Mouse (Mus musculus) T-helper 2 cell (primary cell): Measurements from ENCODE around the gene Trmt6.

Source experiments
- in situ Hi-C: fragments of 300-600 bp; cut with MboI, MseI; formaldehyde crosslinking; loops from one replicate; pipeline ENCODE4 v1.15.1; 2025; ENCODE audit warnings: high pct_unique_total_duplicates

Gene Trmt6

DNA sequence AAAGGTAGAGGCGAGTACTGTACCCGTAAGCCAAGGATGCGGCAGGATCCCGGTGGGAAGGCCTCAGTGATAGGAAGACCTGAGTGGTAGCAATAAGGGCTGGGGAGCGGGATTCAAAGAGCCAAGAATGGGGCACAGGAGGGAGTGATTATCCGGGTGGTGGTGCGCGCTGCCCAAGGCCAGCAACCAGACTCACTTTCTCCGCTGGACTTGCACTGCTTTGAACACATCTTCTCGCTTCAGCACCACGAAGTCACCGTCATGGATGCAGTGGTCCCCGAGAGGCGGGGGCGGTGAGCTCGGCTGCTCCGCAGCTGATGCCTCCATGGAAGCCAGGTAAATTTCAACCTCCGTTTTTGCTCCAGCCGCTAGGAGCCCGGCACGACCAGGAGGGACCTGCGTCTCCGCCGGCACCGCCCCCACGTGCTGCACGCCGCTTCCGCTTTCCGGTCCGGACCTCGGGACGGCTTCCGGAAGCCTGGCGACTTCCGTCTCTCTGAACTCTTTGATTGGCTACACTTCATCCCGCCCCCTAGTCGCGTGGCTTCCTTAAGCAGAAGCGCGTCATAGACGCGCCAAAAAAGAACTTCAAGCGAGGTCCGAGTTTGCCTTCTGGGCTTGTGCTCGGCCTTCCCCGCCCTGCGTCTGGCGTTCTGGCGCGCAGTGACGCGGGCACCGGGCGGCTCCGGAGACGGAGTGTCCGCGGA is at the start of gene Trmt6, which contains the start of gene Mcm8:
Gene Trmt6 (minus strand): TSS at position 448 of the 707 bp plus-strand sequence.
Gene Mcm8 (plus strand): TSS at position 534 of the 707 bp plus-strand sequence.
- in situ Hi-C loops, result no loop called here

DNA sequence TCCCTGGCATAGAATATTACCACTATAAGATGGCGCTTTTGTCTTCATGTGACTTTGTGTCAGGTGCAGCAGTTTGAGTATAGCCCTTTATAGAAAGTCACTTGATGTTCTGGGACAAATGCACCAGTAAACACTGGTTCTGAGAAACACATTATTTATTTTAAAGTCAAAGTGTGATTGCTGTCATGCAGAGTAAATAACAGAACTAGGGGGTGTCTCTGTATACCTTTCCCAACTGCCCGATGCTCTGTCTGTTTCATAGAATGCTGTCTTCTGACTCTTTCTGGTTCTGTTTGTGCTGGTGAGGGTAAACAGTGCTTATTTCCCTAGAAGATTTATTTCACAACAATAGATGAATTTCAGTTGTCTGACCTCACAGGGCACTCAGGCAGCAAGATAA is 47.5 kb upstream of the Trmt6 start:
- in situ Hi-C loops, result no loop called here

DNA sequence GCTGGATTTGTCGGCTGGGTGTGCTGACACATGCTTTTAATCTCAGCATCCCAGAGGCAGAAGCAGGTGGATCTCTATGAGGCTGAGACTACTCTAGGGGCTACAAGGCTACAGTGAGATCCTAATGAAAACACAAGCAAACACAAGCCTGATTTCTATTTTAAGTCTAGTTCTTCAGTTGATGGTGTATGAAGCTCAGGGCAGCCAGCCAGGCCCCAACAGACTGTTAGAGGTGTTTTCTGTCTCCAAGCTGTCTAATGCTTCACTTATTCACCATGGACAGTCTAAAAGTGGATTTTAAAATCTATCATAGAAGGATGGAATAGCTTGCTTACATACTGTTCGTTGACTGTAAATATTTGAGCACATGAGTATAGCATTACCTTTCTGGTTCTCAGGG is 45.6 kb upstream of the Trmt6 start:
- in situ Hi-C loops, result no loop called here

DNA sequence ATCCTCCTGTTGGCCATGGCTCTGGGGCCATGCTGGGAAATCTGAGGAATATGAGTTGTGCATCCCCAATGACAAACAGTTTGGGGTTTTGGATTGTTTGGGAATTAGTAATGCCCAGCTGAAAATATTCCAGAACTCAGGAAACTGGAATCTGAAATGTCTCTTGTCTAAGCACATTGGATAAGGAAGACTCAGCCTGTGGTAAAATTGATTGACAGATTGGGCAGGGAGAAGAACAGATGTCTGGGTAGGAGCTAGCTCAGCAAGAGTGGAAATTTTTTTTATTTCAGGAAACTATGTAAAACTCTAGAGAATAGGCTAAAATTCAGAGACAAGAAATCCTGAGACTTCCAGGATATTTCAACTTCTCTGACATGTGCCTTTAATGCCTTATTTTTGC is 44.6 kb upstream of the Trmt6 start:
- in situ Hi-C loops, result no loop called here

- in situ Hi-C loops, result no loop called here
Measured at GRCm38 (mm10) chr2:132856333-132856732, 40.5 kb upstream of the Trmt6 start.

DNA sequence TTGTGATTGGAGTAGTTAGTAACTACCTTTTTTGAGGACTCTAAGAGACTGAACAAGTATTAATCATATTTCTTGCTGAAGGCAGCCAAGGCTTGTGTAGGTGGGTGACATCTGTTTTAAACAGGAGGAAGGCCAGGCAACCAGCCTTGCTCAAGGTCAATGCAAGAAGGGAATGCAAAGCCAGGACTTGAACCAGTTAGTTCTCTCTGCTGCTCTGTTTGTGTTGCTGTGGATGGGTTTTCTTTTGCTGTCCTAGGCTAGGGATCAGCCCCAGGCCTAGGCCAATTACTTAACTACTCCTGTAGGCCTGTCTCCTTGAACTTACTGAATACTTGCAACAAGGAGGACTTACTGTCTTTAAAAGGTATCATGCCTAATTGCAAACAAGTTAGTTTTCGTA is 37.2 kb upstream of the Trmt6 start:
- in situ Hi-C loops, result no loop called here

GRCm38 (mm10) chr2:132849141-132849540 is 33.3 kb upstream of the Trmt6 start:
- in situ Hi-C loops, result loop anchor here (10.0 kb wide), 1 partner anchor 334 kb away; no protein-coding TSS in a partner anchor

DNA sequence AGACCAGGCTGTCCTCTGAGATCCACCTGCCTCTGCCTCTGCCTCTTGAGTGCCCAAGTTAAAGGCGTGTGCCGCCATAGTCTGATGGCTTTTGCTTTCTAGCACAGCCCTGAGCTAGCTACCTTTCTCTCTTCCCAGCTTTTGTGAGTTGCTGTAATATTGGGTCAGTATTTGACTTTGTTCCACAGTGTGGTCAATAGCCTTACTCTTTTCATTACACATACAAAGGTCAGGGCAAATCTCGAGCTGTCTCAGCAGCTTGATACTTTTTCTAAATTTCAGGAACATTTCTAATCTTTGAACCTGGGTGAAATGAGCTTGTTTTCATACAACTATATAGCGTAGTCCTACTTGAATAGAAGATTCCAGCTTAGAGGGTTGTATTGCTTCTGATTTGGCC is 32.5 kb upstream of the Trmt6 start:
- in situ Hi-C loops, result loop anchor here (10.0 kb wide), 1 partner anchor 334 kb away; no protein-coding TSS in a partner anchor

DNA sequence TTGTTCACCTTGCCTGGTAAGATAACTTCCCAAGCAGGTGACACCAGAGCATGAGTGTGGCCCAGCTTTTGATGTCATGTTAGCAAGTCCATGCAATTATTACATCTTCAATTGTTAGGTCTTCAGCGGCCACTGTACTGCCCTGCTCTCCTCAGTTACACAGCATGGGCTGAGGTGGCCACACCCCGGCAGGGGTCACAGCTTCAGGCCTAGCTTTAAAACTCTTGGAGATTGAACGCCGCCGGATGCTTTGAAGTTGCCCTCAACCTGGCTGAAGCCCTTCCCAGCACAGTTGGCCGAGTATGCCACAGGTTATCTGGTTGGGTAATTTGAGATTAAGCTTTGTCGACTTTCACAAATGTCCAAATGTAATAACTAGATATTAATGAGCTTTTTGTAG is 31.7 kb upstream of the Trmt6 start:
- in situ Hi-C loops, result loop anchor here (10.0 kb wide), 1 partner anchor 333 kb away; no protein-coding TSS in a partner anchor

DNA sequence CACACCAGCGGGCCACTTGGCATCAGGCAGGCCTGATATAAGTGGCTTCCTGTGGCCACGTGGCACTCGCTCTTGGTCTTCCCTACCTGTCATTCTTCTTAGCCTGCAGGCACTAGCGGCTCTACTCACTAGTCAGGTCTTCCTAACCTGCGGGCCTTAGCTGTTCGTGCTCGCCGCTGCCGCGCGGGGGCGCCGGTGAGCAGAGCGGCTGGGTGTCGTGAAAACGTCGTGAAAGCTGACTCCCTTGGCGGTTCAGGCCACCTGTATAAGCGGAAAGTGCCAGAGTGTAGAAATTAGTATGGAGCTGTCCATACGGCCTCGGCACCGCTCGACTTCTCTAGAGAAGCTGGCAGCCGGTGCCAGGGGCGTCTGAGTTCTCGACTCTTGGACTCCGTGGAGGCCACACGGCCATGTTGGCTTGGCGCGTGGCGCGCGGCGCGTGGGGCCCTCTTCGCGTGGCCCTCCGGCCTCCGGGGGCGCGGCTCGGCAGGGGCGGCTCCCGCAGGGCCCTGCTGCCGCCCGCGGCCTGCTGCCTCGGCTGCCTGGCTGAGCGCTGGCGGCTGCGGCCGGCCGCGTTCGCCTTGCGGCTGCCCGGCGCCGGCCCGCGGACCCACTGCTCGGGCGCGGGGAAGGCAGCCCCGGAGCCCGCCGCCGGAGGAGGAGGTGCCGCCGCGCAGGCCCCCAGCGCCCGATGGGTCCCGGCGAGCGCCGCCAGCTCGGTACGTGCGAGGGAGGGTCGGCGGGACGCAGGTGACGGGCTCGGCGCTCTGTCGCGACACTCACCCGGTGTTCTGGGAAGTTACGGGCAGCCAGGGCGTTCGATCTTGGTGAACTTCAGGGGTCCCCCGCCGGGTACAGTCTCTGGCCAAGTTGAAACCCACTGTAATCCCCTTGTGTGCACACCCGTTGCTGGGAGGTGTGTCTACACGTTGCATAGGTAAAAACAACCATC is 30.8 kb upstream of the Trmt6 start, which contains the start of gene Crls1:
Gene Crls1 (plus strand): TSS at position 260 of the 952 bp plus-strand sequence.
- in situ Hi-C loops, result loop anchor here (10.0 kb wide), 1 partner anchor 332 kb away; no protein-coding TSS in a partner anchor

GRCm38 (mm10) chr2:132841071-132841470 is 25.2 kb upstream of the Trmt6 start:
- in situ Hi-C loops, result loop anchor here (10.0 kb wide), 1 partner anchor 326 kb away; no protein-coding TSS in a partner anchor

GRCm38 (mm10) chr2:132802976-132803375 is 12.9 kb downstream of the Trmt6 start:
- in situ Hi-C loops, result no loop called here

GRCm38 (mm10) chr2:132794204-132794586 is 21.7 kb downstream of the Trmt6 start:
- in situ Hi-C loops, result no loop called here

DNA sequence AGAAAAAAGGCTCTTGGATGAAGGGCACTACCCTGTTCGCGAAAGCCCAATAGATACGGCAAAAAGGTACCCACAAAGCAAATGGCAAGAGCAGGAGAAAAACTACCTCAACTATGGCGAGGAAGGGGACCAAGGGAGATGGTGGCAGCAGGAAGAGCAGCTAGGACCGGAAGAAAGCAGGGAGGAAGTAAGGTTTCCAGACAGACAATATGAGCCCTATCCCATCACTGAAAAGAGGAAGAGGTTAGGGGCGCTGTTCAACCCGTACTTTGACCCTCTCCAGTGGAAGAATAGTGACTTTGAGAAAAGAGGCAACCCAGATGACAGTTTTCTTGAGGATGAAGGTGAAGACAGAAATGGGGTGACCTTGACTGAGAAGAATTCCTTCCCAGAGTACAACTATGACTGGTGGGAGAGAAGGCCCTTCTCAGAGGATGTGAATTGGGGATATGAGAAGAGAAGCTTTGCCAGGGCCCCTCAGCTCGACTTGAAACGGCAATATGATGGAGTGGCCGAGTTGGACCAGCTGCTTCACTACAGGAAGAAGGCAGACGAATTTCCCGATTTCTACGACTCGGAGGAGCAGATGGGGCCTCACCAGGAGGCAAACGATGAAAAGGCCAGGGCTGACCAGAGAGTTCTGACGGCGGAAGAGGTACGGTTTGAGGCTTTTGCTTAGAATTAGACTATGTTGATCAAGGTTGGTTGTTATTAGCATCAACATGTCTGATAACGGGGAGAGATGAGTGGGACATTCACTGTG is 22.2 kb downstream of the Trmt6 start:
- in situ Hi-C loops, result no loop called here

GRCm38 (mm10) chr2:132784039-132784438 is 31.8 kb downstream of the Trmt6 start:
- in situ Hi-C loops, result no loop called here

DNA sequence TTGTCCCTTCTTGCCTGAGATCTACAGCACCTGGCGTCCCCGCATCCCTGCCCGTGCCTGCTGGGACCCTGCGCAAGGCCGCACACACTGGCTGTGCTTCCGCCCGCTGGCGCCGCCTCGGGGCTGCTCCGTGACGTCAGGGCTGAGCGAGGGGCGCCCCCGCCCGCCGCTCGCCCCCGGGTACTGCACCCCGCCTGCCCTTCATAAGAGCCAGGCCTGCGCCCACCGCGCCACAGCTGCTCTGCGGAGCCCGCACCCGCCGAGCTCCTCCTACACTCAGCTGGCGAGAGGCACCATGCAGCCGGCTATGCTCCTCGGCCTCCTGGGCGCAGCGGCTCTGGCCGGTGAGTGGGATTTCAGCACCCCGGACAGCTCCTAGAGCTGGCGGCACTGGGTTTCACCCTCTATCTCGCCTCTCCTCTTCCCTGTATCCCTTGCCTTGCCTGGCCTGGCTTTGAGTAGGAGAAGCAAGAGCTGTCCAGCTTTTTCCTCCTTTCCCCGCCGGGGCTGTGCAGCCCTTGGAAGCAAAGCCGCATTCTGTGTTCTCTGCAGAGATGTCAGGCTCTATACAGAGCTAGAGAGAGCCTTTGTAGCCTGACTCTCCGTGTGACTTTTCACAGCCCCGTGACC is 34.3 kb downstream of the Trmt6 start:
- in situ Hi-C loops, result no loop called here

DNA sequence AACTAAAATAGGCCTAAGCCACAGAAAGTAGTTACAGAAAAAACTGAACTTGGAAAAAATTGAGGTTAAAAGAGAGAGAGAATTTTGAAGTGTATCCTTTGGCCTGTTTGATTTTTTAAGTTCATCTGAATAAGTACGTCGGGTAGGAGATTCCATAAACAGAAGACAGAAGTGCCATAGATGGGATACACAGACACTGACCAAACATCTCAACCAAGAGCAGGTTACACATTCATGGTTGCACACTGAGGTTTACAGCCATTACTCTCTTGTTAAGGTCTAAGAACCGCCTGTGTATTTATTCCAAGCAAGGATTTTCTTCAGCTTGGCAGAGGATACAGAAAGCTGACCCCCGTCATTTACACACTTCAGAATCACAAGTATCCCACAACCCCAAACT is 34.9 kb downstream of the Trmt6 start, which contains the start of gene Chgb:
Gene Chgb (plus strand): TSS at position 301 of the 400 bp plus-strand sequence.
- in situ Hi-C loops, result no loop called here

- in situ Hi-C loops, result no loop called here
Measured at GRCm38 (mm10) chr2:132770822-132771221, 45.0 kb downstream of the Trmt6 start.

DNA sequence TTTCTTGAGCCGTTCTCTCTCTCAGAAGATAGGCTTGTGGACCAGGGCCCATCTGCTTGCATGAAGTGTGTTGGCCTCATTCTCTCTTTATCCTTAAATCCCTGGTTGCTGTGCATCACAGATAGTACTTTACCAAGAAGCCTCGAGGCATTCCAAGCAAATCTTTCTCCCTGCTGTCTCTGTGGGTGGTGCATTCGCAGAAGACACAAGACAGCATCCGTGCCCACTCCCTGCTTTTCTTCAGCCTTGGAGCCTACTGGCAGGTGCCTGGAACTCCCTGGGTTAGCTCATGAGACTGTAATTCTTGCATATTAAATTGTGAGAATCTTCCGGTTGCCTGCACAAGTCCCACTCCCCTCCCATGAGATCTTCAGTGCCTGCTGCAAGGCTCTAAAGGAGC is 57.9 kb downstream of the Trmt6 start:
- in situ Hi-C loops, result no loop called here
